Mouse (Mus musculus): ENCODE data around the gene Atp8b4.
"Not testable (repeated sequence)": the region's sequence is repeated elsewhere in the genome, so short reads cannot be mapped to it uniquely, and the experiment has no call there.

The Atp8b4 gene

DNA sequence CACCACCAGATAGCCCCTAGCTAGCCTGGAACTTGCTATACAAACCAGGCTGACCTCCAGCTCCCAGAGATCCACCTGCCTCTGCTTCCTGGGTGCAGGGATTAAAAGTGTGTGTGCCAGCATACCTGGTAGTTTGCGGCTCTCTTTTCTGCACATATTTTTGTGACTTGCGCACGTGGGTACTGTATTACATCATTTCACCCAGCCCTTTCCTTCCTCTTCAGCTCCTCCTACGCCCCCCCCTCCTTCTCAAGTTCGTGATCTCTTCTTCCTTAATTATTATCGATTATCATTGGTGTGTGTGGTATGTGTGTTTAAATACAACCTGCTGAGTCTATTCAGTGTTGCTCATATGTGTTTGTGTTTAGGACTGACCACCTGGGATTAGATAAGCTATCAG, at the start of gene Atp8b4:
Gene Atp8b4 (minus strand): TSS at position 154 of the 400 bp plus-strand sequence.
- peak in 1 of 2 experiments; percentile 8 for DNase-seq

DNA sequence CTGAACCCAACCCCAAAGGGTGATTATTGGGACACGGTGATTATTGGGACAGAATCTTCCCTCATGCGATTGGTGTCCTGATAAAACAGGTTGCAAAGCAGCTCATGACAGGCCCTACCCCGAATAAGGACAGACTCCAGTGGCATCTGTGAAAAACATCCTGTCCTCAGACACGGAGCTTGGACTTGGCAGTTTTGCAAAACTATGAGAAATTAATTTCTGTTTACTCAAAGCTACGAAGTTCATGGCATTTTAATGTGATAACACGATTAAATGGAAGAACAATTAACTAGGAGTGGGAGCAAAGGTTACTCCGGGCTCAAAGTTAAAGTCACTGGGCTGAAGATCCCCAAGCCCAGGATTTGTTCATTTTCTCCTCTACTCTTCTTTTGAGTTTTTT, 49.2 kb upstream of the Atp8b4 start:
- no peak for DNase-seq

DNA sequence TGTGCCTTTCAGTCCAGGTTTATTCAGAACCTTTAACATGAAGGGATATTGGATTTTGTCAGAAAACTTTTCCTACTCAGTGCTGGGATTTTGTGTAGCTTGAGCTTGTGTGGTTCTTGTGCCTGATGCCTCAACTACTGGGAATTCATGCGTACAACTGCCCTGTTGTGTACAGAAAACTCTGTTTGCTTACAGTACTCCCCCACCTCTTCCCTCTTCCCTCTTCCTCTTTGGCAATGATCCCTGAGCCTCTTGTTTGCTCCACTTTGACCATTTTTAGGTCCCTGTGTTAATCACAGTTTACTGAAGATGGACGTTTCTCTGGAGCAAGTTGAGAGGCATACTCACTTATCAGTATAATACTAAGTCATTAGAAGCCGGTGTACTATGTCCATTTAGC, 45.9 kb upstream of the Atp8b4 start:
- DNase-seq, result no peak

DNA sequence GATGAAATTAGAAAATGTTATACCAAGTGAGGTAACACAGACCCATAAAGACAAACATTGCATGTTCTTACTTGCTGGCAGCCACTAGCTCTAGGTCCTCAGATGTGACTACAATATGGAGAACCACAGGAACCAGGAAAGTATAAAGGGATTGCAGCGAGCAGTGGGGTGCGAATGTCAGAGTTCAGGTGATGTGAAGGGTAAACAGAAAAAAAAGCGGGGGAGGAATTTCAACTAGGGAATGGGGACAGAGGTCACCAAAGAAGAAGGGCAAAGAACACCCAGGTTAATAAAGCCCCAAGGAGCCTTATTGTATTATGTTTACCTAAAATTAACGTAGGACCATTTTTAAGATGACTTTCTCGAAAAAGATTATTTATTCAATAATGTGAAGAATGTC, 44.8 kb upstream of the Atp8b4 start:
- DNase-seq, result no peak

DNA sequence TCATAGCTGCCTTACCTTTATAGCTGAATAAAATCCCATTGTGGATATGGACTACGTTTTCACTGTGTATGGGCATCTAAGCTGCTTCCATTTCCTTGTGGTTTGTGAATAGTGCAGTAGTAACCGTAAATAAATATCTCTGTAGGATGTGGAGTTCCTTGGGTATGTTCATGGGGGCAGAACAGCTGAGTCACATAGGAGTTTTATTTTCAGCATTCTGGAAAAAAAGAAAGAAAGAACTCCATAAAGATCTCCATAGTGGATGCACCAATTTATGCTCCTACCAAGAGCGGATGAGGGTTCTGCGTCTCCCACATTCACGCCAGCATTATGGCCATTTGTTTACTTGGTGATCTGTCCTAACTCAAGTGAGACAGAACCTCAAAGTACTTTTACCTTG, 41.7 kb upstream of the Atp8b4 start:
- no peak for DNase-seq

DNA sequence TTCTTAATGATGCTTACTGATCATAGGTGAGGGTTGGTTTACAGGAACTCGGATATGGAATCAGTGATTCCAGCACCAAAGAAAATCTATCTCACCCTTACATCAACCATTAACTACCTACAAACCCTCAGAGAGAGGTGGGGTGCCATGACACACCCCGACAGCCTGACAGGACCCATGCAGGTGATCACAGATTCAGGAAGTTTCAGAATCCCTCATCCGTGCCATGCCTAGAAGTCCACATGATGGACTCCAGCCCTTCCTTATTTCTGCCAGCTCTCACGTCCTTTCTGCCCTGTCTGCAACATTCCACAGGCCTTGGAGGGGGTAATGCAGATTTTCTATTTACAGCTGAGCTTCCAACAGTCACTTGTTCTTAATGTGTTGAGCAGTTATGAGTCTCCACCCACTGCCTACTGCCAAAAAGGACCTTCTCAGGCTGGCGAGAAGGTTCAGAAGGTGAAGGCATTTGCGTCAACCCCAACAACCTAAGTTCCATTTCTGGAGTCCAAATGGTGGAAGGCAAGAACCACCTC, 40.0 kb upstream of the Atp8b4 start:
- no peak for DNase-seq

DNA sequence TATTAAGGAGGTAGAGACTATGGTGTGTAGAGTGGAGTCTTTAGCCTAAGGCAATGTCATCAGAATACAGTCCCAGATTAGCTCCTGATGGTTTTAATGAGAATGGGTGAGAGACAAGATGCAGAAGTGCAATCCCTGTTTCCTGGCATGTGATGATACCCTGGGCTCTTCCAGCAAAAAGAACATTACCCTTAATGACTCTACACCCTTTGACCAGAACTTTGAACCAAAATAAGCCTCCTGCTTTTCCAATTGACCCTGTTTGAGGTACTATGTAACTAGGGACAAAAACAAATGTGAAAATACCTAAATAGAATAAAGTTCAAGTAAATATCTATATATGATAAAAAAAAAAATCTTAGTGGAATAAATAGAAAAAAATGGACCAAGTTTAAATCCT, 37.2 kb upstream of the Atp8b4 start:
- DNase-seq, result no peak

DNA sequence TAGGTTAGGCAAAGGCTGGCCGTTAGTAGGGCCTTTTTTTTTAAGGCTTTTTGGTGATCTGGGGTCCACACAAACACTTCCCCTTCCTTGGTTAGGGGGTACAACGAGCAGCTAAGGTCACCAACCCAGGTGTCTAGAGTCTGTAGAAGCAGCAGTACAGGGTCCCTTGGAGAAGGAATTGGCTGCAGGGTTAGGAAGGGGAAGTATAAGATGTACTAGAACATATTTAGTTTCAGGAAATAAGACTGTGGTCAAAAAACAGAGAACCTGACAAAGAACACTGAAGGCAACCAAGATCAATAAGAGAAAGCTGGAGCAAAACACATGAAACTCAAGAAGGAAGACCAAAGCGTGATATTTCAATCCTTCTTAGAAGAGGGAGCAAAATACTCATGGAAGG, 30.1 kb upstream of the Atp8b4 start:
- DNase-seq, result no peak

DNA sequence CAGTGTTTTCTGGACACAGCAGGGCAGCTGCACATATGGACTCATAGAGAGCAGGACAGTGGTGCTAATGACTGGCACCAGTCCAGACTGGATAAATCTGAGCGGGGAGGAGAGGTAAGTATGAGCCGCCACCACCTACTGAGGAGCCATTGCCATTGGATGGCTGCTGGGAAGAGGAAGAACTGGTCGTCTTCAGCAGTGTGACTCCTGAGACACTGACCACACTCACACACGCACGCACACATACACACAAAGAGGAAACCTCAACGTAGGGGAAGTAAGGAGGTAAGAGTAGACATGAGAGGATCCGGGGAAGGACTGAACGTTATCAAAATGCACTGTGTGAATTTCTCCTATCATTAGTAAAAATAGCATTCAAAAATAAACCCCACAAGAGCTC, 27.0 kb upstream of the Atp8b4 start:
- no peak for DNase-seq

DNA sequence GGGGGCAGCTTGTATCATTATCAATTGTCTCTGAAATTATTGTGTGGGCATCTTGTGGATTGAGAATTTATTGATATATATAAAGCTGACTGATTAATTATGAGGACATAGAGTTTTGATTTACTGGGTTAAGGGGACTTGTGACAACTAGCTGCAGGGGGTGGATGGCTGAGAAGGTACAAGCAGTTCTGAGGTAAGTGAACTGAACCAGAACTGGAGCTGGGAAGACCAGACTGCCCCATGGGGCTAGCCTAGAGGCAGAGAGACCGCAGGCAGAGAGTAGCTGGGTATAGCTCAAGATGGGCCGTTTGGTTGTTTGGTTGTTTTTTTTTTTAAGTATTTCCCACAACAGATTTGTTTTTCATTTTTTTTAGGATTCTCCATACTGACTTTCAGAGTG, 23.8 kb upstream of the Atp8b4 start:
- no peak for DNase-seq

DNA sequence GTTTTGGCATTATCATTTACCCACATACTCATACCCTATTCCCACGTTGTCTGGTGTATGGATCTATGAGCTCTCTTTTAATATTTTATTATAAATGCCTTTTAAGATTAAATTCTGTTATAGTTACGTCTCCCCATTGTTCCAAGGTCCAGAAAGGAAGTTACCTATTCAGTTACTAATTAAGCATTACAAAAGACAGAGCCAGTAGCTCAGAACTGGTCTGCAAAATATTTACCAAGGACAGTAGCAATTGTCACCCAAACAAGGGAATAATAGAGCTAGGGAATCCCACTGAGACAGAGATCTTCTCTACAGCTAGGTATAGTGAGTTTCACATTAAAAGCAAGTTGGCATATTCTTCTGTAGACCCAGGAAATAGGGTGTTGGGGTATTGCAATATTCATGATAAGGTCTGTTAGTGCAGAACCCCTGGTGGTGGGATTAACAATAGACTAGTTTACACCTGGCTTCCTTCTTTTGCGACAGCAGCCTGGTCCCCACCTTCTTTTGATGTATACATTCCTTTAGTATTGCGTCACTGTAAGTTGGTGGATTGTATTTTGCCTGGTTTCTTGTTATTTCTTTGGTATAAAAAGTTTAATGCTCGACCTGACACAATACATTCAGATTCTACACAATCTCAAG, 22.7 kb upstream of the Atp8b4 start:
- not testable (repeated sequence) for DNase-seq

DNA sequence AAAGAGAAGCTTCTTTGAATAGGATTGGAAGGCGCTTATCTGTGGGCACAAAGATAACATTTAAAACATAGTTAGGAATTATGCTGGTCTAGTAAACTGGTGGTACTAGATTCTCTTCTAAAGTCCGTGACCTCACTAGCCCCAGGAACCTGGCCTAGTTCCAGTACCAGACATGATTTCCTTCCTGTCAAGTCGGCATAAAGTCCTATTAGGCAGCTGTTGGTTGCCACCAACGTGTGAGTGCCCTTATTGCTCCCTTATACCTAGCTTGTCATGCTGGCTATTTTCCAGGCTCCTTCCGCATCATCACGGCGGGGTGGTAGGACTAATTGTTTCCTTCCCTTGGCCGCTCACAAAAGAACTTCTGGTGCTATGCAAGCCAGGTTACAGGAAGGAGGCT, 21.6 kb upstream of the Atp8b4 start:
- no peak for DNase-seq

DNA sequence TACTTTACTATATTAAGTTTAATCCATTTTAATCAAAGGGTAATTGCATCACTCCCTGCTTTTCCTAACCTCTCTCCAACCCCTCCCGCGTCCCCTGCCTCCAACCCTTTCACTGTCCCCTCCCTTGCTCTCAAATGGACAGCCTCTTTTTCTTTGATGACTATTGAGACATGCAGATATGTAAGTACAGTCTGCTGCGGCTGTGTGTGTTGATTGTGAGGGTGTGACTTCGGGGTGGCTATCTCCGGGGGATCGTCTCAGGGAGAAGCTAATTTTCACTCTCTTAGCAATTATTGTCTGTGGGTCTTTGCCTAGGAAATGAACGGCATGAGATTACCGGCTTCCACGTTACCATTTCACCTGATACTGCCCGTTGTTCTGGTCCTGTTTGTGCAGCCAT, 21.0 kb upstream of the Atp8b4 start:
- no peak for DNase-seq

DNA sequence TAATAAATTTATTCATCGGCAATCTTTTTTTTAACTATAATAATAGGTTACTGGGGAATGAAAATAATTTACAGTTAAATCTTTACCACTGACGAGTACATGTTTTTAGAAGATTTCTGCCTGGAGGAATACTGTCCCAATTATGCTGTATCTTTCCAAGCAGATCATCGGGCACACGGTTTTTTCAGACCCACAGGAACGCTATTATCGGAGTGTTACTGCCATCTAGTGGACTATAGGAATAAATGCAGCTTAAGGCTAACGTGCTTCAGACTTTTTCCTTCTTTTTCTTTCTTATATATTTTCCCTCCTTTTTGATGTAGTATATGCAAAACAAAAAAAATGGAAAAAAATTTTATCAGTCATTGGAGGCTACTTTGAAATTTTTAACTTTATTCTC, 20.4 kb upstream of the Atp8b4 start:
- DNase-seq, result no peak

DNA sequence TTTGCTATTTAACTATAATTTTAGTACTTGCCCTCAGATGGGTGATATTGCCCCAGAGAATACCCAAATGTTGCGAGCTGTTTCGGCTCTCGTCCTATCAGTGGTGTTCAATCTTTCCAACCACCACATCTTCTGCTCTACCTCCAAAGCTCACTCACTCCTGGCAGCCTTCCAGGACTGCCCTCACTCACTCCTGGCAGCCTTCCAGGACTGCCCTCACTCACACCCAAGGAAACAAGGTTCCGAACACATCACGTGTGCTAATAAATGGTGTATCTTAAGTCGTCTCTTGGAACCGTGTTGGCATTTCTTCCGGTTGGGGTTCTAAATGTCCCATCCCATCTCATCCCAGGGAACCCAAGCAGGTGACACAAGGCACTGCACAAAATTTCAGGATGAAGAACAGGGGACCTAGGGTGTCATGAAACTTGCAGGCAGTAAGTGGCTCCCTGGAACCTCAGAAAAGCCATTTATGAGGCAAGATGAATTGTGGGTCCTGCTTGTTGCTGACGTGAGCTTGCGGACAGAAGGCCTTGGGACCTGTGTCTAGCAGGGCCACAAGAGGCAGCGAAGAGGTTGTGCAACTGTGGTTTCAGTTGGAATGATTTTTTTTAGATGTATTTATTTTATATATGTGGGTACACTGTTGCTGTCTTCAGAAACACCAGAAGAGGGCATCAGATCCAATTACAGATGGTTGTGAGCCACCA, 19.6 kb upstream of the Atp8b4 start:
- no peak for DNase-seq

DNA sequence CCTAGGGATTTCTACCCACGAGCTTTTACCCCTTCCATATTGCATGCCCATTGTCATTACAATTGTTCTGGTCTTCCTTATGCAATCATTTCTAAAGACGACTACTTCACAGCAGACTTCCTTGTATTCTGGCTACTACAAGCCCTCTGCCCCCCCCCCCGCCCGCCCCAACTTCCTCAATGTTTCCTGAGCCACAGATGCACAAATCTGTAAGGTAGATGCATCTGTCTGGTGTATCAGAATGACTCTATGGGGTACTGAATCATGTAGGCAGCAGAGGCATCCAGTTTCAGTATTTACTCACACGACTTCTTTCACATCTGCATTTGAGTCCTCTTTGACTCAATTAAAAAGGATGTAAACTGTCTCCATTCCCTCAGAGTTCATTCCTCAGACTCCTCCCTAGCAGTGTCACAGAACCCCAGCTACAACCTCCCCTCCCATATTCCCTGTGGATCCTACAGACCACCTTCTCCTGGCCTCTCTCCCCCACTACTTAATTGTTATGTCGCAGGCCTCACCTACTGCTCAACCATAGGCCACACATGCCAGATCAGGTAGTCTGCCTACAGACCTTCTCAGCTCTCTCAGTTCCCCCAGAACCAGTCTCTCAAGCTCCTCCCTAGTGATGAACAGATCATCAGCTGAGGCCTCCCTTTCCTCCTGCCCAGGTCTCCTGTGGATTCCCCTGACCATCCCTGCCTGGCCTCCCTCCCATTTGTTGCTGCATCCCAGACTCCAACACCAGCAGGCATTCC, 14.8 kb upstream of the Atp8b4 start:
- DNase-seq, result no peak

DNA sequence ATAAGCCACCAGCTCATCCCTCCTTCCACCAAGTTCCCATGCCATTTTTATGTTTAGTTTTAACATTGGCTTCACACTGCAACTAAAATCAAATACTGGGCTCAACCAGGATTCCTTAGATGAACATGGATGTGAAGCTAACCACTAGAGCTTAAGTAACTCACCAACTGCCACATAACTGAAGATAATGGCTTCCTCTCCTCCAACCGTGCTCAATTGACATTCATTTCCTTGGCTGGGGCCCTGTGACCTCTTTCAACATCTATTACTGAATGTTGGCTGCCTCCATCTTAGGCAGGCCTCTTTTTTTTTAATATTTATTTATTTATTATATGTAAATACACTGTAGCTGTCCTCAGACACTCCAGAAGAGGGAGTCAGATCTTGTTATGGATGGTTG, 7.8 kb upstream of the Atp8b4 start:
- no peak for DNase-seq

DNA sequence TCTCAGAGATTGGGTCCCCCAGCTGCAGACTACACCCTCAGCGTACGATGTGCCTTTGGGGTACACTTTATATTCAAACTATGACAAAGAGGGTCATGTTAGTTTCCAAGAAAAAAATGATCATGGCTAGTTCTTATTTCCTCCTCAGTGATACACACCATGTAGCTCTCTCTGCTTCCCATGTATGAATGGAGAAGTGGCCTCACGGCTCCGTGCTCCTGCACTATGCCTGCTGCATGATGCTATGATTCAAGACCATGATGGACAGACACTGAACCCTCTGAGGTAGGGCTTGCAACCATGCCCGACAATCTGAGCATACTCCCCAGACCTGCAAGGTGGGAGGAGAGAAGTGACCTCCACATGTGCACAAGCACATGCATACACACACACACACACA, 7.0 kb upstream of the Atp8b4 start:
- no peak for DNase-seq

DNA sequence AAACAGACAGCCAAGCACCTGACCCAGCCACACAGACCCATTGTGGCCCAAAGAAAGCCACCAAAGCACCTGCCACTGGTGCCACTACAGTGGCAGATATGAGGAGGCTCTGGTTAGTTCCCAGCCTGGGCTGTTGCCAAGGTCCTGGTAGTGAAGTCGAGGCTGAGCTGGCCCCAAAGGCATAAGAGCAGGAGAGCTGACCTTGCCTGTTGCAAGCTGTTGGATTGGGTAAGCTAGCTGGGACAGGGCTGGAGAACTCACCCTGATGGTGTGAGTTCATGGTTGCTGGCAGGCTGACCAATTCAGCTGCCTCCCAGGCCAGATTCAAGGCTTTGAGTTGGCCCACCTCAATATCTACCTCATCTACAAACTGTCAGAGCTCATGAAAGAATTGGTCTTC, 4.7 kb upstream of the Atp8b4 start:
- no peak for DNase-seq

DNA sequence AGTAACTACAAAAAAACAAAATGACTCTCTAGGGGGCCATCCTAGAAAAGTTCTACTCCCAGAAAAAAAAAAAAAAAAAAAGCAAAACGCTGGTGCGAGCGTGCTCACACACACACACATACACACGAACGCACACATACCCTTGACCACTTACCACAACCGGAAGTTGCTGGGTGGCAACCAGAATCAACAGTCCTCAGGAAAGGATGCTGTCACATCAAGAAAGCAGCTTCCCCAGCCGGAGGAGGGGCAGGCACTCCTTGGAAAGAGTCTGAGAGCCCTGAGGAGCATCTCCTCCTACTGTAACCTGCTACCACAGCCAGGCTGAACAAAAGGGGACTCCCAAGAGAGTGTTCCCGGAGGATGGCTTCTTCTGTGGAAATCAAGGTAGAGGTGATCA, 744 bp downstream of the Atp8b4 start:
- peak; percentile 34 for DNase-seq

DNA sequence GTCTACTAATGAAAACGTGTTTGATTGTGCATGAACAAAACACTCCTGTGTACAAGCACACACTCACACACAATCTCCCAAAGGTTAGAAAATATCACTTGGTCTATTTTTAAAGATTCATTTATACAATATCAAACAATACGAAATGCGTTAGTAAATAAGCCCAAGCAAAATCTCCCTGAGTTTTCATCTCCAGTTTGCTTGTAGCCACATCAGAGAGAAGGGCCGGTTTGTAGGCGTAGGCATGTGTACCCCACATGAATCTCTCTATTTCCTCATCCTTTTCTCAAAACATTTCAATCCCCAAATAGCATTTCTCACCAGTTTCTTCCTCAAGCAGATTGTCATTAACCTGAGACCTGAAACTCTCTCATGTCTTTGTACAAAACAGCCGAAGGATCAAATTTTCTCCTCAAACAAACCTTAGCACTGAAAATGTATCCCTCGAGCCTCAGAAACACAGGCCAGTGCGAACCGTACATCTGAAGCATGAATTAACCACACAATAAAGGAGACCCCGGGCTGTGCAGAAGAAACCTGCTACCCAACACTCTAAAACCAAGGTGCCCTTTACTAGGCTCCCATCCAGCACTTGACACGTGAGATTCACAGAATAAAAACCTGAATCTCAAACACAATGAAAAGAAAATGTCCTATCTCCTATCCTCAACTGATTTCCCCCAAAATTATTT, 1.6 kb downstream of the Atp8b4 start:
- no peak for DNase-seq

DNA sequence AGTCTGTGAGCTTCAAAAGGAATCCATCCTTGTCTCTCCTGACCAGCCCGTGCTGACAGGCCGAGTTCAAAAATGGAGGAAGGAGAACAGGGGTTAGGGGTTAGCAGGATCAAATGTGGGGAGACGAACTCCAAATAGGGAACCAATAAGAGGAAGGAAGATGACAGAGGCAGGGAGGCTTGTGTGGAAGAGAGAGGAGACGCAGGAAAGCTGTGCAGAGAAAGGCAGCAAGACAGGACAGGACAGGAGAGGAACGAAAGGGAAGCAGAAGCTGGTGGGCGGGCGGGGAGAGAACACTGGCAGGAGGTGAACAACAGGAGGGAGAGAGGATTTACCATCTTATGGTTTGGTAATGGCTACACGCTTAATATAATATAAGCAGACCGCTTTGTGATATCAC, 3.6 kb downstream of the Atp8b4 start:
- no peak for DNase-seq
